Mouse (Mus musculus): ENCODE results near the gene Mia2.

Gene Mia2

GRCm38 (mm10) chr12:59164522-59164921 lies 68.9 kb downstream of the Mia2 start:
- DNase-seq (ENCODE audit: low read depth, low spot score), result no peak

GRCm38 (mm10) chr12:59166557-59166956 lies 71.0 kb downstream of the Mia2 start:
- DNase-seq (ENCODE audit: low read depth, low spot score), result no peak

GRCm38 (mm10) chr12:59169935-59170334 lies 74.3 kb downstream of the Mia2 start:
- no peak for DNase-seq (ENCODE audit: low read depth, low spot score)

- no peak for DNase-seq (ENCODE audit: low read depth, low spot score)
These were observed 82.2 kb downstream of the Mia2 start for GRCm38 (mm10) chr12:59177814-59178213.

GRCm38 (mm10) chr12:59188086-59188682 lies 92.6 kb downstream of the Mia2 start:
- no peak for DNase-seq (ENCODE audit: low read depth, low spot score)

GRCm38 (mm10) chr12:59193637-59194036 lies 98.0 kb downstream of the Mia2 start:
- no peak for DNase-seq (ENCODE audit: low read depth, low spot score)

- DNase-seq (ENCODE audit: low read depth, low spot score), result peak; percentile 31
These were observed 98.9 kb downstream of the Mia2 start for GRCm38 (mm10) chr12:59194341-59195003.

- peak; percentile 67 for DNase-seq (ENCODE audit: low read depth, low spot score)
These were observed 99.5 kb downstream of the Mia2 start for GRCm38 (mm10) chr12:59195065-59195464.

- DNase-seq (ENCODE audit: low read depth, low spot score), result peak; percentile 38
These were observed 100.3 kb downstream of the Mia2 start for GRCm38 (mm10) chr12:59195941-59196340.

GRCm38 (mm10) chr12:59198750-59199149 lies 103.2 kb downstream of the Mia2 start:
- no peak for DNase-seq (ENCODE audit: low read depth, low spot score)

- DNase-seq (ENCODE audit: low read depth, low spot score), result no peak
These were observed 103.8 kb downstream of the Mia2 start for GRCm38 (mm10) chr12:59199361-59199760.

- DNase-seq (ENCODE audit: low read depth, low spot score), result peak; percentile 15
These were observed 110.0 kb downstream of the Mia2 start for GRCm38 (mm10) chr12:59205571-59205970.

GRCm38 (mm10) chr12:59206208-59206999 lies 110.8 kb downstream of the Mia2 start:
- DNase-seq (ENCODE audit: low read depth, low spot score), result peak; percentile 80

GRCm38 (mm10) chr12:59207000-59207390 lies 111.4 kb downstream of the Mia2 start:
- DNase-seq (ENCODE audit: low read depth, low spot score), result peak; percentile 62

- peak; percentile 23 for DNase-seq (ENCODE audit: low read depth, low spot score)
These were observed 112.2 kb downstream of the Mia2 start for GRCm38 (mm10) chr12:59207814-59208213.

- DNase-seq (ENCODE audit: low read depth, low spot score), result no peak
These were observed 120.6 kb downstream of the Mia2 start for GRCm38 (mm10) chr12:59216176-59216575.

- DNase-seq (ENCODE audit: low read depth, low spot score), result peak; percentile 84
These were observed 121.2 kb downstream of the Mia2 start for GRCm38 (mm10) chr12:59216676-59217266.

GRCm38 (mm10) chr12:59217331-59217730 lies 121.7 kb downstream of the Mia2 start:
- DNase-seq (ENCODE audit: low read depth, low spot score), result peak; percentile 49

- peak; percentile 67 for DNase-seq (ENCODE audit: low read depth, low spot score)
These were observed 123.2 kb downstream of the Mia2 start for GRCm38 (mm10) chr12:59218640-59219321.

GRCm38 (mm10) chr12:59219325-59220225 lies 124.0 kb downstream of the Mia2 start, which contains the start of gene Fbxo33:
Fbxo33 (minus strand) TSS chr12:59219725.
- DNase-seq (ENCODE audit: low read depth, low spot score), result peak; percentile 99

Data from A20 (cell line).